Mouse (Mus musculus) erythroblast, adult 5-6 weeks (primary cell): ENCODE measurements around the gene Nom1. TPM values are rescaled to one million over a fixed set of nuclear protein-coding genes. Genes with fewer than 3 reads are reported as not detected.

ENCODE experiments used
- total RNA-seq, 2 experiments: library from RNA; stranded (forward) in 1 of 2; stranded (reverse) in 1 of 2; fragments of 150-400 nt in 1 of 2; fragments of 200-764, 138-1000 nt in 1 of 2; gene quantifications; 2 replicates each; pipeline versions ENCODE4 v1.2.3 to v1.2.4; 2015 to 2017; ENCODE audit warnings: low replicate concordance in 2 of 2

Nom1 gene
- total RNA-seq, 2 experiments from 2014 or later = 0.77 to 3.0 TPM

Other genes starting within 250 kb of the Nom1 start
- not detected in 2 replicates for gene Rnf32, start 238.7 kb upstream of the Nom1 start, total RNA-seq (2015; ENCODE audit: low replicate concordance)
- not detected in 2 replicates for gene Rnf32, start 238.7 kb upstream of the Nom1 start, total RNA-seq (2017; ENCODE audit: low replicate concordance)
- gene Lmbr1, start 56.3 kb upstream of the Nom1 start, total RNA-seq (2015; ENCODE audit: low replicate concordance) = 0.58 TPM in 1 of 2 replicates, not detected in the other
- 0.70 and 2.1 TPM in 2 replicates for gene Lmbr1, start 56.3 kb upstream of the Nom1 start, total RNA-seq (2017; ENCODE audit: low replicate concordance)
- gene Mnx1, start 43.8 kb downstream of the Nom1 start, total RNA-seq (2015; ENCODE audit: low replicate concordance) = not detected in 2 replicates
- gene Mnx1, start 43.8 kb downstream of the Nom1 start, total RNA-seq (2017; ENCODE audit: low replicate concordance) = not detected in 2 replicates
- 11.3 and 15.6 TPM in 2 replicates for gene Ube3c, start 134.6 kb downstream of the Nom1 start, total RNA-seq (2015; ENCODE audit: low replicate concordance)
- 12.9 and 16.2 TPM in 2 replicates for gene Ube3c, start 134.6 kb downstream of the Nom1 start, total RNA-seq (2017; ENCODE audit: low replicate concordance)